Mouse (Mus musculus) gastrocnemius, postnatal 10 days (tissue): ENCODE data around the gene Lrrc63. TPM values are rescaled to one million over a fixed set of nuclear protein-coding genes. Genes with fewer than 3 reads are reported as not detected.

Experiments used
- total RNA-seq, 2 experiments: library from RNA; stranded (reverse); gene quantifications; 2 replicates each; pipeline ENCODE4 v1.2.3; 2021

The Lrrc63 gene
- total RNA-seq, 2 experiments from 2014 or later: not detected

Other genes with a start within 250 kb of the Lrrc63 start
- 10 to 100 TPM in 1 of 2 experiments, 1 to 10 TPM in 1; 8.9 to 11.2 TPM for gene Lrch1, start 183.0 kb downstream of the Lrrc63 start, total RNA-seq
- gene Rubcnl, start 114.9 kb downstream of the Lrrc63 start, total RNA-seq: under 1 TPM; 0.23 to 0.61 TPM
- gene Lcp1, start 220 bp upstream of the Lrrc63 start, total RNA-seq: 10 to 100 TPM; 10.0 to 19.9 TPM
- not detected for gene Cpb2, start 111.4 kb upstream of the Lrrc63 start, total RNA-seq
- 10 to 100 TPM; 20.2 to 23.9 TPM for gene Zc3h13, start 153.5 kb upstream of the Lrrc63 start, total RNA-seq